Mouse (Mus musculus) megakaryocyte, embryonic 14.5 days (primary cell): ENCODE data around the gene Rhno1.

Experiments
- FLI1 ChIP-seq: IDR thresholded peaks from 2 replicates; pipeline ENCODE4 v1.6.1; 2012; ENCODE audit warnings: low read length, inconsistent platforms, mixed read lengths
- GATA1 ChIP-seq: IDR thresholded peaks from 3 replicates; pipeline ENCODE4 v1.6.1; 2012; ENCODE audit warnings: mixed read lengths, low read length, inconsistent platforms, borderline replicate concordance

DNA sequence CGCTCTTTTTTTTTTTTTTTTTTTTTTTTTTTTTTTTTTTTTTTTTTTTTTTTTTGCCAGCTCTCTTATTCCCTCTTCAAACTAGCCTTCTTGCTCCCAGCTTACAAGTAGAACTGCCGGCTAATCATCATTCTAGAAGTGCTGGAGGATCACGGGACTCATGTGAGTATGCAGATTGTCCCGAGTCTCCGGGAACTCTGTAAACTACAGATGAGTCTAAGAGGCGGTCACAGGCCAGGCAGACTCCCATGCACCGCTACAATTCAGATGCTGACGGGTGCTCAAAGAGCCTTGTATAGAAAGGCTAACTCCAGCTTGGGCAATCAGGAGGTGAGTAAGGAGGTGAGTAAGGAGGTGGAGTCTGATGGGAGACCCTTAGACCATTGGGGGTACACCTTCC lies 47.1 kb downstream of the Rhno1 start:
- TF ChIP-seq FLI1 (no peak), GATA1 (no peak)
